Mouse (Mus musculus): ENCODE results near the gene Sdf2. TPM values are rescaled to one million over a fixed set of nuclear protein-coding genes. Genes with fewer than 3 reads are reported as not detected.

Sdf2 gene
- 82.5 and 98.5 TPM in 2 replicates for polyA plus RNA-seq (2015; fragmentation: Nextera tagmentation; extraction: Ambion mirVana)

GRCm38 (mm10) chr11:78245627-78246317, at the start of gene Sdf2, which contains the start of gene Supt6:
Gene Sdf2, plus strand, starts transcription at chr11:78245746.
Gene Supt6, minus strand, starts transcription at chr11:78245987.

GRCm38 (mm10) chr11:78261380-78262352, 16.1 kb downstream of the Sdf2 start, which contains the start of gene 2610507B11Rik:
Gene 2610507B11Rik, plus strand, starts transcription at chr11:78261752.

GRCm38 (mm10) chr11:78290654-78291053, 45.1 kb downstream of the Sdf2 start, which contains the start of gene BC030499:
Gene BC030499, plus strand, starts transcription at chr11:78290841.

GRCm38 (mm10) chr11:78301357-78302084, 56.0 kb downstream of the Sdf2 start, which contains the start of gene Spag5:
Gene Spag5, plus strand, starts transcription at chr11:78301529.

Other genes starting within 250 kb of the Sdf2 start
- 8.7 and 9.8 TPM in 2 replicates for gene Dhrs13, start 213.5 kb upstream of the Sdf2 start, polyA plus RNA-seq (2015; fragmentation: Nextera tagmentation; extraction: Ambion mirVana)
- gene Flot2, start 207.8 kb upstream of the Sdf2 start, polyA plus RNA-seq (2015; fragmentation: Nextera tagmentation; extraction: Ambion mirVana) = 99.5 and 107 TPM in 2 replicates
- gene Eral1, start 165.4 kb upstream of the Sdf2 start, polyA plus RNA-seq (2015; fragmentation: Nextera tagmentation; extraction: Ambion mirVana) = 15.0 and 15.4 TPM in 2 replicates
- gene Fam222b, start 151.1 kb upstream of the Sdf2 start, polyA plus RNA-seq (2015; fragmentation: Nextera tagmentation; extraction: Ambion mirVana) = 10.2 and 10.3 TPM in 2 replicates
- gene Traf4, start 80.2 kb upstream of the Sdf2 start, polyA plus RNA-seq (2015; fragmentation: Nextera tagmentation; extraction: Ambion mirVana) = 16.6 and 16.7 TPM in 2 replicates
- 11.1 and 11.4 TPM in 2 replicates for gene Nek8, start 69.1 kb upstream of the Sdf2 start, polyA plus RNA-seq (2015; fragmentation: Nextera tagmentation; extraction: Ambion mirVana)
- 15.2 and 16.2 TPM in 2 replicates for gene Tlcd1, start 69.0 kb upstream of the Sdf2 start, polyA plus RNA-seq (2015; fragmentation: Nextera tagmentation; extraction: Ambion mirVana)
- gene Rpl23a, start 62.2 kb upstream of the Sdf2 start, polyA plus RNA-seq (2015; fragmentation: Nextera tagmentation; extraction: Ambion mirVana) = 1,049 and 1,108 TPM in 2 replicates
- gene Rab34, start 57.3 kb upstream of the Sdf2 start, polyA plus RNA-seq (2015; fragmentation: Nextera tagmentation; extraction: Ambion mirVana) = 90.4 and 94.1 TPM in 2 replicates
- 1.9 and 2.5 TPM in 2 replicates for gene Proca1, start 52.4 kb upstream of the Sdf2 start, polyA plus RNA-seq (2015; fragmentation: Nextera tagmentation; extraction: Ambion mirVana)
- gene Supt6, start 241 bp downstream of the Sdf2 start, polyA plus RNA-seq (2015; fragmentation: Nextera tagmentation; extraction: Ambion mirVana) = 14.5 and 14.6 TPM in 2 replicates
- gene 2610507B11Rik, start 16.0 kb downstream of the Sdf2 start, polyA plus RNA-seq (2015; fragmentation: Nextera tagmentation; extraction: Ambion mirVana) = 59.6 and 69.9 TPM in 2 replicates
- gene BC030499, start 45.1 kb downstream of the Sdf2 start, polyA plus RNA-seq (2015; fragmentation: Nextera tagmentation; extraction: Ambion mirVana) = 0.21 and 0.30 TPM in 2 replicates
- 4.7 and 7.4 TPM in 2 replicates for gene Spag5, start 55.8 kb downstream of the Sdf2 start, polyA plus RNA-seq (2015; fragmentation: Nextera tagmentation; extraction: Ambion mirVana)
- 8.1 and 10.6 TPM in 2 replicates for gene Aldoc, start 77.2 kb downstream of the Sdf2 start, polyA plus RNA-seq (2015; fragmentation: Nextera tagmentation; extraction: Ambion mirVana)
- gene Pigs, start 82.7 kb downstream of the Sdf2 start, polyA plus RNA-seq (2015; fragmentation: Nextera tagmentation; extraction: Ambion mirVana) = 41.8 and 43.6 TPM in 2 replicates
- gene Unc119, start 97.7 kb downstream of the Sdf2 start, polyA plus RNA-seq (2015; fragmentation: Nextera tagmentation; extraction: Ambion mirVana) = 69.4 and 71.4 TPM in 2 replicates
- 0.07 TPM in 1 of 2 replicates, not detected in the other for gene Foxn1, start 140.8 kb downstream of the Sdf2 start, polyA plus RNA-seq (2015; fragmentation: Nextera tagmentation; extraction: Ambion mirVana)
- not detected in 2 replicates for gene Slc13a2, start 176.5 kb downstream of the Sdf2 start, polyA plus RNA-seq (2015; fragmentation: Nextera tagmentation; extraction: Ambion mirVana)
- gene Slc46a1, start 220.0 kb downstream of the Sdf2 start, polyA plus RNA-seq (2015; fragmentation: Nextera tagmentation; extraction: Ambion mirVana) = 25.7 and 27.4 TPM in 2 replicates

Data from urinary bladder, postnatal 0 days (tissue).